Mouse (Mus musculus) forebrain, embryonic 16.5 days (tissue): ENCODE results near the gene Hsd3b1. TPM values are rescaled to one million over a fixed set of nuclear protein-coding genes. Genes with fewer than 3 reads are reported as not detected.
"Not testable (repeated sequence)": the region's sequence is repeated elsewhere in the genome, so short reads cannot be mapped to it uniquely, and the experiment has no call there.

Experiments
- ATAC-seq: fragments of 200-750 bp; cut with Nextera tagmentation; 2 replicates; pipeline ENCODE4 v1.8.0; 2017; ENCODE audit warnings: mild to moderate bottlenecking, moderate library complexity
- H3K27ac ChIP-seq: fragments of 300-500 bp; sonication (generic); 2 replicates; pipeline ENCODE4 v1.5.1; 2014; ENCODE audit warnings: low read length, control low read depth
- H3K27me3 ChIP-seq: fragments of 300-500 bp; sonication (generic); replicated peaks from 2 replicates; pipeline ENCODE4 v1.6.1; 2014; ENCODE audit warnings: low read length; ENCODE audit not compliant: control insufficient read depth, insufficient read depth
- H3K36me3 ChIP-seq: fragments of 300-500 bp; sonication (generic); 2 replicates; pipeline ENCODE4 v1.6.1; 2014; ENCODE audit not compliant: control insufficient read depth, insufficient read depth
- H3K4me1 ChIP-seq: fragments of 300-500 bp; sonication (generic); replicated peaks from 2 replicates; pipeline ENCODE4 v1.6.1; 2014; ENCODE audit warnings: low read length; ENCODE audit not compliant: control insufficient read depth, insufficient read depth
- H3K4me2 ChIP-seq: fragments of 300-500 bp; sonication (generic); 2 replicates; pipeline ENCODE4 v1.6.1; 2014; ENCODE audit warnings: mild to moderate bottlenecking, low read length, control low read depth
- H3K4me3 ChIP-seq: fragments of 300-500 bp; sonication (generic); replicated peaks from 2 replicates; pipeline ENCODE4 v1.5.1; 2014; ENCODE audit warnings: mild to moderate bottlenecking, low read length, control low read depth
- H3K9ac ChIP-seq: fragments of 300-500 bp; sonication (generic); replicated peaks from 2 replicates; pipeline ENCODE4 v1.6.1; 2014; ENCODE audit warnings: low read depth, low read length, control low read depth
- H3K9me3 ChIP-seq: fragments of 300-500 bp; sonication (generic); 2 replicates; pipeline ENCODE4 v1.6.1; 2016; ENCODE audit warnings: low read length; ENCODE audit not compliant: control insufficient read depth
- WGBS: fragments of 180-500 bp; shearing (Covaris S2); extraction: QIAGEN DNeasy Blood & Tissue Kit; methylation state at CpG from one replicate; pipeline ENCODE4 v1.1.7; 2014; 5-methylcytosine and 5-hydroxymethylcytosine counted together
- polyA plus RNA-seq: library from polyadenylated mRNA; unstranded; fragments of >200 nt; fragmentation: Nextera tagmentation; extraction: Ambion mirVana; gene quantifications from 2 replicates; pipeline ENCODE4 v1.2.1, GENCODE M21; 2015

Hsd3b1 gene
- polyA plus RNA-seq, 1 experiment from 2014 or later = not detected

GRCm38 (mm10) chr3:98814101-98814670 is 45.4 kb downstream of the Hsd3b1 start, which contains the start of gene Hsd3b6:
TSS of gene Hsd3b6 (minus strand) at chr3:98814443.
- Histone ChIP-seq H3K4me2 (no peak within 1 kb of the TSS), H3K9me3 (no peaks in the 10 kb centered on the region), H3K9ac (no peak within 1 kb of the TSS), H3K36me3 (no peaks in the 10 kb centered on the region), H3K4me1 (no peaks in the 10 kb centered on the region), H3K4me3 (no peak within 1 kb of the TSS), H3K27ac (no peak within 1 kb of the TSS), H3K27me3 (no peaks in the 10 kb centered on the region)
- no peak for ATAC-seq
- 82% methylated on average over 6 of the region's 6 CpGs for WGBS

GRCm38 (mm10) chr3:98812653-98813052 is 46.9 kb downstream of the Hsd3b1 start:
- H3K27me3 ChIP-seq, H3K9me3 ChIP-seq, H3K27ac ChIP-seq, H3K4me2 ChIP-seq, ATAC-seq, H3K36me3 ChIP-seq, H3K4me3 ChIP-seq, H3K4me1 ChIP-seq, H3K9ac ChIP-seq: not testable (repeated sequence)
- 87% methylated on average over 6 of the region's 6 CpGs for WGBS

GRCm38 (mm10) chr3:98805032-98805431 is 54.6 kb downstream of the Hsd3b1 start:
- H3K27ac ChIP-seq, H3K27me3 ChIP-seq: not testable (repeated sequence)
- 49% methylated on average over 3 of the region's 3 CpGs for WGBS

More at GRCm38 (mm10) chr3:98805032-98805431, 54.6 kb downstream of the Hsd3b1 start:
- not testable (repeated sequence) for ATAC-seq, H3K36me3 ChIP-seq, H3K9me3 ChIP-seq, H3K9ac ChIP-seq, H3K4me2 ChIP-seq, H3K4me1 ChIP-seq, H3K4me3 ChIP-seq

Other genes with a start within 250 kb of the Hsd3b1 start
- gene Hsd3b5, start 229.5 kb downstream of the Hsd3b1 start, polyA plus RNA-seq = not detected in 2 replicates
- gene Hsd3b2, start 135.3 kb downstream of the Hsd3b1 start, polyA plus RNA-seq = not detected in 2 replicates
- gene Hsd3b3, start 96.7 kb downstream of the Hsd3b1 start, polyA plus RNA-seq = 0.14 and 0.31 TPM in 2 replicates
- gene Hsd3b6, start 45.4 kb downstream of the Hsd3b1 start, polyA plus RNA-seq = 0.32 and 0.36 TPM in 2 replicates
- not detected in 2 replicates for gene Hao2, start 33.4 kb upstream of the Hsd3b1 start, polyA plus RNA-seq